Comparison of ENCODE assay signal across 20 mouse cellular contexts in genomic region chr6:86884746-86885145, GRCm38 (mm10). TPM values are rescaled to one million over a fixed set of nuclear protein-coding genes. Genes with fewer than 3 reads are reported as not detected.
DNase-seq lines count a peak whose midpoint lies in the region; ATAC-seq lines count a peak whose summit lies in the region.
"Had no signal": no experiment of that assay in that cellular context is flagged by ENCODE, and none has a peak within 500 bp of the region (broad histone marks: within the 10 kb centered on the region; RNA-seq: fewer than 3 reads in every experiment).

No protein-coding gene starts in this region.

- no peak overlapping the region for H3K9ac ChIP-seq in limb, embryonic 12.5 days (replicated peaks)
- peak overlapping the region; percentile 40 for H3K9ac ChIP-seq in liver, embryonic 13.5 days
- no peak overlapping the region for H3K9ac ChIP-seq in forebrain, embryonic 14.5 days (ENCODE audit: low read length)
- no peak overlapping the region for H3K9ac ChIP-seq in midbrain, embryonic 13.5 days (replicated peaks)
- H3K9ac ChIP-seq in hindbrain, embryonic 16.5 days (ENCODE audit: low read depth, low read length), result no peak overlapping the region
- H3K9ac ChIP-seq: embryonic facial prominence, embryonic 12.5 days; forebrain, postnatal 0 days; limb, embryonic 13.5 days; lung, embryonic 15.5 days; midbrain, embryonic 15.5 days had no signal

- H3K4me3 ChIP-seq in limb, embryonic 12.5 days (replicated peaks), result no peak overlapping the region
- no peak overlapping the region for H3K4me3 ChIP-seq in limb, embryonic 10.5 days
- no peak overlapping the region for H3K4me3 ChIP-seq in liver, embryonic 13.5 days (replicated peaks)
- no peak overlapping the region for H3K4me3 ChIP-seq in forebrain, embryonic 14.5 days (ENCODE audit: low read depth, low read length)
- H3K4me3 ChIP-seq in midbrain, embryonic 13.5 days (replicated peaks), result no peak overlapping the region
- H3K4me3 ChIP-seq in hindbrain, embryonic 16.5 days (ENCODE audit: low read length), result no peak overlapping the region
- H3K4me3 ChIP-seq: embryonic facial prominence, embryonic 12.5 days; hindbrain, embryonic 10.5 days; left cerebral cortex, adult 2 months; limb, embryonic 13.5 days; lung, embryonic 15.5 days; midbrain, embryonic 15.5 days; myocyte had no signal

- H3K4me1 ChIP-seq in limb, embryonic 12.5 days (replicated peaks), result peaks cover 17% of the 10 kb centered on the region
- peaks cover 6% of the 10 kb centered on the region for H3K4me1 ChIP-seq in limb, embryonic 10.5 days
- H3K4me1 ChIP-seq in liver, embryonic 13.5 days (replicated peaks), result peaks cover 42% of the 10 kb centered on the region
- no peaks in the 10 kb centered on the region for H3K4me1 ChIP-seq in forebrain, embryonic 14.5 days (ENCODE audit: control insufficient read depth, insufficient read depth, low read length)
- peaks cover 11% of the 10 kb centered on the region; the same call in 1 of the 2 replicates for H3K4me1 ChIP-seq in midbrain, embryonic 13.5 days (replicated peaks)
- no peaks in the 10 kb centered on the region; the same call in 1 of the 2 replicates for H3K4me1 ChIP-seq in hindbrain, embryonic 16.5 days (ENCODE audit: control insufficient read depth, insufficient read depth, low read depth, low read length)

- H3K36me3 ChIP-seq in limb, embryonic 12.5 days, result peaks cover 9% of the 10 kb centered on the region
- H3K36me3 ChIP-seq in limb, embryonic 10.5 days, result peaks cover 5% of the 10 kb centered on the region; the same call in 1 of the 2 replicates
- 0 out of 2 replicates have a peak, but pooled peaks cover 2% of the 10 kb centered on the region for H3K36me3 ChIP-seq in liver, embryonic 13.5 days
- H3K36me3 ChIP-seq in forebrain, embryonic 14.5 days (ENCODE audit: control insufficient read depth, insufficient read depth, low read length), result no peaks in the 10 kb centered on the region
- H3K36me3 ChIP-seq in midbrain, embryonic 13.5 days, result peaks cover 5% of the 10 kb centered on the region; the same call in 1 of the 2 replicates
- H3K36me3 ChIP-seq in hindbrain, embryonic 16.5 days (ENCODE audit: control insufficient read depth, insufficient read depth, low read length), result no peaks in the 10 kb centered on the region
- H3K36me3 ChIP-seq: midbrain, embryonic 15.5 days had no signal

- ATAC-seq in limb, embryonic 12.5 days (ENCODE audit: insufficient number of reproducible peaks, insufficient read depth, low FRiP score, low TSS enrichment, low read depth), result no peak
- peak; percentile 58; the same call in 1 of the 2 replicates for ATAC-seq in common myeloid progenitor, adult 5-6 weeks (replicated peaks; ENCODE audit: low read depth, poor library complexity, severe bottlenecking)
- ATAC-seq in liver, embryonic 13.5 days (ENCODE audit: low read depth), result peak; percentile 89
- no peak for ATAC-seq in forebrain, embryonic 14.5 days
- ATAC-seq in midbrain, embryonic 13.5 days, result no peak
- no peak for ATAC-seq in hindbrain, embryonic 16.5 days
- ATAC-seq: forebrain, postnatal 0 days; midbrain, embryonic 15.5 days had no signal

- no peak overlapping the region for H3K4me2 ChIP-seq in limb, embryonic 12.5 days
- H3K4me2 ChIP-seq in liver, embryonic 13.5 days, result peak overlapping the region; percentile 58
- no peak overlapping the region for H3K4me2 ChIP-seq in forebrain, embryonic 14.5 days (ENCODE audit: low read length)
- no peak overlapping the region for H3K4me2 ChIP-seq in midbrain, embryonic 13.5 days (replicated peaks)
- H3K4me2 ChIP-seq in hindbrain, embryonic 16.5 days (ENCODE audit: low read length), result no peak overlapping the region
- H3K4me2 ChIP-seq: embryonic facial prominence, embryonic 12.5 days; limb, embryonic 13.5 days; lung, embryonic 15.5 days; midbrain, embryonic 15.5 days had no signal

- no peaks in the 10 kb centered on the region for H3K9me3 ChIP-seq in limb, embryonic 12.5 days
- H3K9me3 ChIP-seq in limb, embryonic 10.5 days (replicated peaks), result no peaks in the 10 kb centered on the region
- H3K9me3 ChIP-seq in liver, embryonic 13.5 days (replicated peaks), result no peaks in the 10 kb centered on the region
- no peaks in the 10 kb centered on the region for H3K9me3 ChIP-seq in forebrain, embryonic 14.5 days (replicated peaks; ENCODE audit: control insufficient read depth, low read length)
- H3K9me3 ChIP-seq in midbrain, embryonic 13.5 days, result no peaks in the 10 kb centered on the region
- H3K9me3 ChIP-seq in hindbrain, embryonic 16.5 days (ENCODE audit: control insufficient read depth, low read length), result no peaks in the 10 kb centered on the region
- H3K9me3 ChIP-seq: embryonic facial prominence, embryonic 12.5 days; hindbrain, embryonic 10.5 days; limb, embryonic 13.5 days; lung, embryonic 15.5 days; midbrain, embryonic 15.5 days had no signal

- H3K27me3 ChIP-seq in limb, embryonic 12.5 days, result no peaks in the 10 kb centered on the region
- no peaks in the 10 kb centered on the region for H3K27me3 ChIP-seq in limb, embryonic 10.5 days (ENCODE audit: low read depth, poor library complexity, severe bottlenecking)
- no peaks in the 10 kb centered on the region for H3K27me3 ChIP-seq in liver, embryonic 13.5 days
- no peaks in the 10 kb centered on the region for H3K27me3 ChIP-seq in forebrain, embryonic 14.5 days (replicated peaks; ENCODE audit: control insufficient read depth, insufficient read depth, low read length)
- H3K27me3 ChIP-seq in midbrain, embryonic 13.5 days, result no peaks in the 10 kb centered on the region
- no peaks in the 10 kb centered on the region for H3K27me3 ChIP-seq in hindbrain, embryonic 16.5 days (replicated peaks; ENCODE audit: control insufficient read depth, insufficient read depth, low read length)
- H3K27me3 ChIP-seq: embryonic facial prominence, embryonic 12.5 days; limb, embryonic 13.5 days; lung, embryonic 15.5 days; midbrain, embryonic 15.5 days had no signal

- 83% methylated on average over 6 of the region's 6 CpGs for WGBS in limb, embryonic 12.5 days
- 88% methylated on average over 6 of the region's 6 CpGs for WGBS in limb, embryonic 10.5 days
- 18% methylated on average over 6 of the region's 6 CpGs for WGBS in liver, embryonic 13.5 days (ENCODE audit: insufficient replicate concordance)
- WGBS in forebrain, embryonic 14.5 days, result 92% methylated on average over 6 of the region's 6 CpGs
- WGBS in midbrain, embryonic 13.5 days, result 87% methylated on average over 6 of the region's 6 CpGs
- WGBS in hindbrain, embryonic 16.5 days, result 87% methylated on average over 6 of the region's 6 CpGs

- H3K27ac ChIP-seq in limb, embryonic 12.5 days, result 0 out of 2 replicates have a peak overlapping the region, but pooled peaks have one; percentile 42
- H3K27ac ChIP-seq in limb, embryonic 10.5 days, result no peak overlapping the region
- H3K27ac ChIP-seq in liver, embryonic 13.5 days, result peak overlapping the region; percentile 60
- H3K27ac ChIP-seq in forebrain, embryonic 14.5 days (ENCODE audit: low read depth, low read length), result no peak overlapping the region
- H3K27ac ChIP-seq in midbrain, embryonic 13.5 days, result no peak overlapping the region
- no peak overlapping the region for H3K27ac ChIP-seq in hindbrain, embryonic 16.5 days (ENCODE audit: low read depth, low read length)
- H3K27ac ChIP-seq: embryonic facial prominence, embryonic 12.5 days; hindbrain, embryonic 10.5 days; left cerebral cortex, adult 2 months; lung, embryonic 15.5 days; midbrain, embryonic 15.5 days had no signal

- no peak for DNase-seq in limb, embryonic 10.5 days (ENCODE audit: low spot score)
- DNase-seq in liver, embryonic 13.5 days, result peak; percentile 56
- no peak for DNase-seq in forebrain, embryonic 14.5 days (ENCODE audit: low spot score)
- DNase-seq: cerebellum, adult 9-11 months; forebrain, postnatal 0 days; kidney, adult 18-20 months; kidney, postnatal 14 days; right cerebral cortex, postnatal 14 days; thymus, postnatal 36 days had no signal

RNA-seq across cellular contexts. Expression of gene Aak1, which starts 35.4 kb away (rescaled TPM):
- 15.6 and 18.8 TPM in 2 replicates for polyA plus RNA-seq in limb, embryonic 12.5 days (2016; fragmentation: Nextera tagmentation; extraction: Ambion mirVana)
- 11.2 and 13.3 TPM in 2 replicates for polyA plus RNA-seq in limb, embryonic 10.5 days (2016; fragmentation: Nextera tagmentation; extraction: Ambion mirVana)
- 7.1 and 12.2 TPM in 2 replicates for total RNA-seq in common myeloid progenitor, adult 5-6 weeks (2017)
- polyA plus RNA-seq in liver, embryonic 13.5 days (2015; fragmentation: Nextera tagmentation; extraction: Ambion mirVana), result 3.4 and 4.3 TPM in 2 replicates
- 23.5 and 30.9 TPM in 2 replicates for polyA plus RNA-seq in forebrain, embryonic 14.5 days (2014; fragmentation: Nextera tagmentation; extraction: Ambion mirVana)
- 32.1 and 34.4 TPM in 2 replicates for polyA plus RNA-seq in midbrain, embryonic 13.5 days (2015; fragmentation: Nextera tagmentation; extraction: Ambion mirVana)
- 39.1 and 40.2 TPM in 2 replicates for polyA plus RNA-seq in hindbrain, embryonic 16.5 days (2015; fragmentation: Nextera tagmentation; extraction: Ambion mirVana)

Comparison
In these comparisons a context has a peak if more than half of its experiments do, and no peak if none do; other contexts are left out.
1. H3K27ac ChIP-seq: peak in limb, embryonic 12.5 days (single experiment) and liver, embryonic 13.5 days (single experiment); none in limb, embryonic 10.5 days (single experiment), forebrain, embryonic 14.5 days (single experiment), midbrain, embryonic 13.5 days (single experiment) and hindbrain, embryonic 16.5 days (single experiment).
2. ATAC-seq: peak in common myeloid progenitor, adult 5-6 weeks (single experiment) and liver, embryonic 13.5 days (single experiment); none in limb, embryonic 12.5 days (single experiment), forebrain, embryonic 14.5 days (single experiment), midbrain, embryonic 13.5 days (single experiment) and hindbrain, embryonic 16.5 days (single experiment).